Mouse (Mus musculus) neural tube, embryonic 11.5 days (tissue): ENCODE measurements around the gene Ntn1. TPM values are rescaled to one million over a fixed set of nuclear protein-coding genes. Genes with fewer than 3 reads are reported as not detected.

Experiments used
- ATAC-seq: fragments of 200-750 bp; cut with Nextera tagmentation; 2 replicates; pipeline ENCODE4 v1.8.0; 2017; ENCODE audit warnings: moderate number of reproducible peaks, mild to moderate bottlenecking, moderate TSS enrichment, moderate library complexity; ENCODE audit not compliant: insufficient read depth, low FRiP score, low TSS enrichment
- DNase-seq: peaks from one replicate; pipeline ENCODE4 v3.0.0-alpha.2; 2015; ENCODE audit warnings: low spot score
- H3K27ac ChIP-seq: fragments of 300-500 bp; sonication (generic); 2 replicates; pipeline ENCODE4 v1.5.1; 2014; ENCODE audit warnings: low read depth, mild to moderate bottlenecking, low read length
- H3K27me3 ChIP-seq: fragments of 300-500 bp; sonication (generic); 2 replicates; pipeline ENCODE4 v1.6.1; 2014; ENCODE audit warnings: mild to moderate bottlenecking, low read length, mixed read lengths; ENCODE audit not compliant: control insufficient read depth, insufficient read depth
- H3K36me3 ChIP-seq: fragments of 300-500 bp; sonication (generic); 2 replicates; pipeline ENCODE4 v1.6.1; 2014; ENCODE audit warnings: mild to moderate bottlenecking, low read length, moderate library complexity, mixed read lengths; ENCODE audit not compliant: control insufficient read depth, insufficient read depth
- H3K4me1 ChIP-seq: fragments of 300-500 bp; sonication (generic); 2 replicates; pipeline ENCODE4 v1.6.1; 2014; ENCODE audit warnings: low read length, mixed read lengths; ENCODE audit not compliant: control insufficient read depth, insufficient read depth
- H3K4me2 ChIP-seq: fragments of 300-500 bp; sonication (generic); 2 replicates; pipeline ENCODE4 v1.6.1; 2014; ENCODE audit warnings: low read depth, mild to moderate bottlenecking, moderate library complexity
- H3K4me3 ChIP-seq: fragments of 300-500 bp; sonication (generic); 2 replicates; pipeline ENCODE4 v1.5.1; 2014; ENCODE audit warnings: low read depth, low read length
- H3K9ac ChIP-seq: fragments of 300-500 bp; sonication (generic); 2 replicates; pipeline ENCODE4 v1.6.1; 2014; ENCODE audit warnings: mild to moderate bottlenecking, low read length
- H3K9me3 ChIP-seq: fragments of 300-500 bp; sonication (generic); 2 replicates; pipeline ENCODE4 v1.6.1; 2016; ENCODE audit warnings: low read length; ENCODE audit not compliant: control insufficient read depth
- WGBS: fragments of 180-500 bp; shearing (Covaris S2); extraction: QIAGEN DNeasy Blood & Tissue Kit; methylation state at CpG from one replicate; pipeline ENCODE4 v1.1.7; 2014; 5-methylcytosine and 5-hydroxymethylcytosine counted together
- polyA plus RNA-seq: library from polyadenylated mRNA; unstranded; fragments of >200 nt; fragmentation: Nextera tagmentation; extraction: Ambion mirVana; gene quantifications from 2 replicates; pipeline ENCODE4 v1.2.1, GENCODE M21; 2014

Gene Ntn1
- polyA plus RNA-seq, 1 experiment from 2014 or later: 10.0 TPM

GRCm38 (mm10) chr11:68315551-68316130, 85.0 kb downstream of the Ntn1 start:
- no peak for ATAC-seq
- WGBS: 74% methylated on average over 11 of the region's 11 CpGs

GRCm38 (mm10) chr11:68313861-68314260, 86.8 kb downstream of the Ntn1 start:
- Histone ChIP-seq H3K27ac (no peak overlapping the region), H3K36me3 (no peaks in the 10 kb centered on the region)
- no peak for DNase-seq

More at GRCm38 (mm10) chr11:68315551-68316130, 85.0 kb downstream of the Ntn1 start:
- DNase-seq: no peak
- Histone ChIP-seq H3K27ac (no peak overlapping the region), H3K4me2 (no peak overlapping the region), H3K36me3 (no peaks in the 10 kb centered on the region), H3K4me3 (no peak overlapping the region), H3K9ac (no peak overlapping the region), H3K27me3 (no peaks in the 10 kb centered on the region), H3K9me3 (no peaks in the 10 kb centered on the region), H3K4me1 (peaks cover 10% of the 10 kb centered on the region)

GRCm38 (mm10) chr11:68313065-68313464, 87.6 kb downstream of the Ntn1 start:
- DNase-seq (peak; percentile 68), ATAC-seq (no peak)

More at GRCm38 (mm10) chr11:68313861-68314260, 86.8 kb downstream of the Ntn1 start:
- no peak overlapping the region for H3K9ac ChIP-seq
- no peak overlapping the region for H3K4me3 ChIP-seq
- H3K9me3 ChIP-seq: no peaks in the 10 kb centered on the region
- no peak for ATAC-seq
- 64% methylated on average over 4 of the region's 4 CpGs for WGBS
- H3K27me3 ChIP-seq: no peaks in the 10 kb centered on the region
- no peak overlapping the region for H3K4me2 ChIP-seq
- peaks cover 15% of the 10 kb centered on the region for H3K4me1 ChIP-seq

GRCm38 (mm10) chr11:68308911-68309580, 91.6 kb downstream of the Ntn1 start:
- Histone ChIP-seq H3K27ac (no peak overlapping the region), H3K9me3 (no peaks in the 10 kb centered on the region), H3K27me3 (no peaks in the 10 kb centered on the region), H3K4me3 (no peak overlapping the region), H3K9ac (no peak overlapping the region; the same call in 1 of the 2 replicates), H3K36me3 (no peaks in the 10 kb centered on the region), H3K4me2 (no peak overlapping the region), H3K4me1 (peaks cover 15% of the 10 kb centered on the region)
- ATAC-seq (no peak), DNase-seq (no peak)
- 52% methylated on average over 10 of the region's 10 CpGs for WGBS

More at GRCm38 (mm10) chr11:68313065-68313464, 87.6 kb downstream of the Ntn1 start:
- H3K36me3 ChIP-seq: no peaks in the 10 kb centered on the region
- WGBS: 19% methylated on average over 7 of the region's 7 CpGs
- no peak overlapping the region for H3K9ac ChIP-seq
- peaks cover 15% of the 10 kb centered on the region for H3K4me1 ChIP-seq
- H3K4me2 ChIP-seq: no peak overlapping the region
- no peaks in the 10 kb centered on the region for H3K27me3 ChIP-seq
- no peaks in the 10 kb centered on the region for H3K9me3 ChIP-seq
- no peak overlapping the region for H3K27ac ChIP-seq
- no peak overlapping the region for H3K4me3 ChIP-seq

GRCm38 (mm10) chr11:68305997-68306396, 94.6 kb downstream of the Ntn1 start:
- no peak overlapping the region for H3K4me2 ChIP-seq
- DNase-seq (no peak), ATAC-seq (no peak)
- H3K9ac ChIP-seq: no peak overlapping the region
- no peak overlapping the region for H3K27ac ChIP-seq
- no peaks in the 10 kb centered on the region for H3K27me3 ChIP-seq
- no peaks in the 10 kb centered on the region for H3K9me3 ChIP-seq
- H3K36me3 ChIP-seq: no peaks in the 10 kb centered on the region
- H3K4me1 ChIP-seq: peaks cover 4% of the 10 kb centered on the region; the same call in 1 of the 2 replicates
- H3K4me3 ChIP-seq: no peak overlapping the region
- WGBS: 88% methylated on average over 8 of the region's 8 CpGs

GRCm38 (mm10) chr11:68302323-68302722, 98.3 kb downstream of the Ntn1 start:
- H3K4me1 ChIP-seq: no peaks in the 10 kb centered on the region
- H3K36me3 ChIP-seq: no peaks in the 10 kb centered on the region
- no peak overlapping the region for H3K9ac ChIP-seq
- WGBS: 83% methylated on average over 7 of the region's 7 CpGs
- no peaks in the 10 kb centered on the region for H3K27me3 ChIP-seq
- ATAC-seq (no peak), DNase-seq (no peak)
- H3K4me3 ChIP-seq: no peak overlapping the region
- H3K9me3 ChIP-seq: no peaks in the 10 kb centered on the region
- no peak overlapping the region for H3K27ac ChIP-seq
- no peak overlapping the region for H3K4me2 ChIP-seq

GRCm38 (mm10) chr11:68301660-68302059, 99.0 kb downstream of the Ntn1 start:
- no peak overlapping the region for H3K4me2 ChIP-seq
- no peaks in the 10 kb centered on the region for H3K36me3 ChIP-seq
- no peak overlapping the region for H3K27ac ChIP-seq
- H3K9ac ChIP-seq: no peak overlapping the region
- DNase-seq: no peak
- no peak for ATAC-seq
- H3K4me1 ChIP-seq: no peaks in the 10 kb centered on the region
- 94% methylated on average over 4 of the region's 4 CpGs for WGBS
- no peaks in the 10 kb centered on the region for H3K9me3 ChIP-seq
- H3K27me3 ChIP-seq: no peaks in the 10 kb centered on the region
- H3K4me3 ChIP-seq: no peak overlapping the region

- Histone ChIP-seq H3K27ac (no peak overlapping the region), H3K9ac (no peak overlapping the region), H3K9me3 (no peaks in the 10 kb centered on the region), H3K27me3 (no peaks in the 10 kb centered on the region), H3K36me3 (no peaks in the 10 kb centered on the region), H3K4me2 (no peak overlapping the region), H3K4me3 (no peak overlapping the region), H3K4me1 (peaks cover 3% of the 10 kb centered on the region; the same call in 1 of the 2 replicates)
- DNase-seq (no peak), ATAC-seq (no peak)
- WGBS: 87% methylated on average over 5 of the region's 5 CpGs
Observed at GRCm38 (mm10) chr11:68295474-68295873, 105.1 kb downstream of the Ntn1 start.

- H3K4me1 ChIP-seq: peaks cover 13% of the 10 kb centered on the region
- no peak overlapping the region for H3K9ac ChIP-seq
- H3K27me3 ChIP-seq: no peaks in the 10 kb centered on the region
- DNase-seq: no peak
- WGBS: 32% methylated on average over 8 of the region's 8 CpGs
- no peaks in the 10 kb centered on the region for H3K36me3 ChIP-seq
- no peaks in the 10 kb centered on the region for H3K9me3 ChIP-seq
- no peak overlapping the region for H3K4me2 ChIP-seq
- ATAC-seq: no peak
- H3K4me3 ChIP-seq: no peak overlapping the region
- no peak overlapping the region for H3K27ac ChIP-seq
Observed at GRCm38 (mm10) chr11:68290631-68291030, 110.0 kb downstream of the Ntn1 start.
